Mouse (Mus musculus): Measurements from ENCODE around the gene Bcl2l14.
A peak's percentile ranks its signal among the peaks of the same experiment; 100 is the strongest.

The Bcl2l14 gene

GRCm38 (mm10) chr6:134396018-134396417 lies at the start of gene Bcl2l14:
TSS of gene Bcl2l14 (plus strand) at chr6:134396318.
- DNase-seq (ENCODE audit: low spot score in 2 of 2) = no peak

- no peak for DNase-seq (ENCODE audit: low spot score in 2 of 2)
Observed at GRCm38 (mm10) chr6:134348526-134349067, 47.5 kb upstream of the Bcl2l14 start.

- no peak for DNase-seq (ENCODE audit: low spot score in 2 of 2)
Observed at GRCm38 (mm10) chr6:134352881-134353280, 43.2 kb upstream of the Bcl2l14 start.

GRCm38 (mm10) chr6:134353751-134354150 lies 42.4 kb upstream of the Bcl2l14 start:
- no peak for DNase-seq (ENCODE audit: low spot score in 2 of 2)

- DNase-seq (ENCODE audit: low spot score in 2 of 2) = no peak
Observed at GRCm38 (mm10) chr6:134357570-134357969, 38.5 kb upstream of the Bcl2l14 start.

- DNase-seq (ENCODE audit: low spot score in 2 of 2) = no peak
Observed at GRCm38 (mm10) chr6:134360079-134360478, 36.0 kb upstream of the Bcl2l14 start.

GRCm38 (mm10) chr6:134364644-134365043 lies 31.5 kb upstream of the Bcl2l14 start:
- no peak for DNase-seq (ENCODE audit: low spot score in 2 of 2)

GRCm38 (mm10) chr6:134365952-134366351 lies 30.2 kb upstream of the Bcl2l14 start:
- DNase-seq (ENCODE audit: low spot score in 2 of 2) = no peak

GRCm38 (mm10) chr6:134366366-134367351 lies 29.5 kb upstream of the Bcl2l14 start:
- peak; percentile 8 to 38 for DNase-seq (ENCODE audit: low spot score in 2 of 2)

- no peak for DNase-seq (ENCODE audit: low spot score in 2 of 2)
Observed at GRCm38 (mm10) chr6:134367366-134368281, 28.5 kb upstream of the Bcl2l14 start.

- no peak for DNase-seq (ENCODE audit: low spot score in 2 of 2)
Observed at GRCm38 (mm10) chr6:134372946-134373345, 23.2 kb upstream of the Bcl2l14 start.

- no peak for DNase-seq (ENCODE audit: low spot score in 2 of 2)
Observed at GRCm38 (mm10) chr6:134377201-134377600, 18.9 kb upstream of the Bcl2l14 start.

GRCm38 (mm10) chr6:134377856-134378255 lies 18.3 kb upstream of the Bcl2l14 start:
- DNase-seq (ENCODE audit: low spot score in 2 of 2) = no peak

GRCm38 (mm10) chr6:134381462-134381861 lies 14.7 kb upstream of the Bcl2l14 start:
- DNase-seq (ENCODE audit: low spot score in 2 of 2) = no peak

- no peak for DNase-seq (ENCODE audit: low spot score in 2 of 2)
Observed at GRCm38 (mm10) chr6:134385931-134386330, 10.2 kb upstream of the Bcl2l14 start.

GRCm38 (mm10) chr6:134387396-134387795 lies 8.7 kb upstream of the Bcl2l14 start:
- DNase-seq (ENCODE audit: low spot score in 2 of 2) = no peak

GRCm38 (mm10) chr6:134388424-134389110 lies 7.6 kb upstream of the Bcl2l14 start:
- DNase-seq (ENCODE audit: low spot score in 2 of 2) = no peak

- DNase-seq (ENCODE audit: low spot score in 2 of 2) = peak; percentile 39 to 56
Observed at GRCm38 (mm10) chr6:134389248-134389891, 6.7 kb upstream of the Bcl2l14 start.

GRCm38 (mm10) chr6:134389917-134390316 lies 6.2 kb upstream of the Bcl2l14 start:
- no peak for DNase-seq (ENCODE audit: low spot score in 2 of 2)

- no peak for DNase-seq (ENCODE audit: low spot score in 2 of 2)
Observed at GRCm38 (mm10) chr6:134390837-134391236, 5.3 kb upstream of the Bcl2l14 start.
